In genomic region chr4:133497461-133498159, GRCm38 (mm10) we compare ENCODE assay signal across 9 mouse cellular contexts. TPM values are rescaled to one million over a fixed set of nuclear protein-coding genes. Genes with fewer than 3 reads are reported as not detected.
DNase-seq lines count a peak whose midpoint lies in the region; ATAC-seq and TF ChIP-seq lines count a peak whose summit lies in the region.
"Had no signal": no experiment of that assay in that cellular context is flagged by ENCODE, and none has a peak within 500 bp of the region (broad histone marks: within the 10 kb centered on the region; RNA-seq: fewer than 3 reads in every experiment).

No protein-coding gene starts in this region.

- no peak for TF ChIP-seq CTCF in heart, adult 2 months (IDR thresholded peaks at IDR 0.05)
- TF ChIP-seq CTCF in cerebellum, adult 2 months (IDR thresholded peaks at IDR 0.05; ENCODE audit: borderline replicate concordance, insufficient read depth, low read depth, low read length), result no peak
- no peak for TF ChIP-seq CTCF in stomach, postnatal 0 days (IDR thresholded peaks at IDR 0.05; ENCODE audit: low read depth)

- TF ChIP-seq EP300 in heart, adult 2 months (IDR thresholded peaks at IDR 0.05; ENCODE audit: insufficient read depth, low read depth, low read length), result no peak
- TF ChIP-seq EP300 in stomach, postnatal 0 days (optimal IDR thresholded peaks at IDR 0.05), result no peak

- H3K27ac ChIP-seq in heart, adult 2 months, result no peak overlapping the region
- peak overlapping the region; percentile 95 for H3K27ac ChIP-seq in cerebellum, adult 2 months (ENCODE audit: insufficient read depth, low read length)
- no peak overlapping the region for H3K27ac ChIP-seq in heart, embryonic 15.5 days
- H3K27ac ChIP-seq in liver, embryonic 12.5 days, result no peak overlapping the region
- 0 out of 2 replicates have a peak overlapping the region, but pooled peaks have one; percentile 35 for H3K27ac ChIP-seq in stomach, postnatal 0 days (replicated peaks)

- peaks cover 2% of the 10 kb centered on the region for H3K4me1 ChIP-seq in heart, adult 2 months (ENCODE audit: control insufficient read depth, insufficient read depth, low read length)
- H3K4me1 ChIP-seq in cerebellum, adult 2 months (ENCODE audit: control insufficient read depth, insufficient read depth, low read length), result peaks cover 9% of the 10 kb centered on the region
- H3K4me1 ChIP-seq in heart, embryonic 15.5 days (replicated peaks), result peaks cover 26% of the 10 kb centered on the region
- peaks cover 23% of the 10 kb centered on the region for H3K4me1 ChIP-seq in liver, embryonic 12.5 days
- peaks cover 3% of the 10 kb centered on the region; the same call in 1 of the 2 replicates for H3K4me1 ChIP-seq in stomach, postnatal 0 days (replicated peaks; ENCODE audit: control insufficient read depth, insufficient read depth)

- H3K79me2 ChIP-seq in heart, adult 2 months (replicated peaks; ENCODE audit: control insufficient read depth, insufficient read depth, low read length), result no peaks in the 10 kb centered on the region

- peaks cover 7% of the 10 kb centered on the region; the same call in 1 of the 2 replicates for H3K27me3 ChIP-seq in heart, adult 2 months (ENCODE audit: control insufficient read depth, insufficient read depth, low read length)
- H3K27me3 ChIP-seq in cerebellum, adult 2 months (ENCODE audit: control insufficient read depth, insufficient read depth, low read length), result no peaks in the 10 kb centered on the region
- peaks cover 81% of the 10 kb centered on the region for H3K27me3 ChIP-seq in heart, embryonic 15.5 days
- H3K27me3 ChIP-seq in liver, embryonic 12.5 days (replicated peaks), result peaks cover 98% of the 10 kb centered on the region
- peaks cover 8% of the 10 kb centered on the region for H3K27me3 ChIP-seq in stomach, postnatal 0 days (ENCODE audit: control insufficient read depth, insufficient read depth, low read length)

- peak overlapping the region; percentile 57 for H3K4me3 ChIP-seq in heart, adult 2 months
- H3K4me3 ChIP-seq in cerebellum, adult 2 months (replicated peaks; ENCODE audit: insufficient read depth, low read depth, low read length), result peak overlapping the region; percentile 92
- H3K4me3 ChIP-seq in heart, embryonic 15.5 days, result peak overlapping the region; percentile 64
- H3K4me3 ChIP-seq in liver, embryonic 12.5 days, result peak overlapping the region; percentile 51
- H3K4me3 ChIP-seq in stomach, postnatal 0 days (ENCODE audit: low read depth, low read length), result peak overlapping the region; percentile 58

- H3K4me2 ChIP-seq in heart, embryonic 15.5 days, result peak overlapping the region; percentile 100
- H3K4me2 ChIP-seq in liver, embryonic 12.5 days, result peak overlapping the region; percentile 76
- peak overlapping the region; percentile 97 for H3K4me2 ChIP-seq in stomach, postnatal 0 days (replicated peaks; ENCODE audit: low read depth)

- peak overlapping the region; percentile 64 for H3K9ac ChIP-seq in heart, adult 2 months (ENCODE audit: low read depth, low read length)
- peak overlapping the region; percentile 58 for H3K9ac ChIP-seq in heart, embryonic 15.5 days
- H3K9ac ChIP-seq in liver, embryonic 12.5 days, result peak overlapping the region; percentile 43; the same call in 1 of the 2 replicates
- H3K9ac ChIP-seq in stomach, postnatal 0 days (ENCODE audit: low read length), result peak overlapping the region; percentile 64

- ATAC-seq in heart, embryonic 15.5 days (replicated peaks; ENCODE audit: insufficient number of reproducible peaks, insufficient read depth, low FRiP score, low read depth), result peak; percentile 33
- no peak for ATAC-seq in liver, embryonic 12.5 days
- ATAC-seq in stomach, postnatal 0 days (ENCODE audit: low FRiP score, low TSS enrichment), result peak; percentile 21; the same call in 1 of the 2 replicates

- peak; percentile 58 to 59 for DNase-seq in heart, adult 2 months
- no peak for DNase-seq in heart, adult 9 months (ENCODE audit: low spot score in 2 of 2)
- peak; percentile 39 for DNase-seq in CD4-positive helper T cell, adult 2 months (ENCODE audit: low read depth, low spot score)
- peak; percentile 60 to 73 for DNase-seq in cerebellum, adult 2 months
- DNase-seq in stomach, postnatal 0 days (ENCODE audit: low spot score), result no peak
- no peak for DNase-seq in right cerebral cortex, postnatal 10 days (ENCODE audit: low spot score in 2 of 2)

- no peaks in the 10 kb centered on the region for H3K9me3 ChIP-seq in heart, embryonic 15.5 days (replicated peaks)
- no peaks in the 10 kb centered on the region for H3K9me3 ChIP-seq in liver, embryonic 12.5 days (replicated peaks)
- H3K9me3 ChIP-seq in stomach, postnatal 0 days (ENCODE audit: control insufficient read depth, low read length), result no peaks in the 10 kb centered on the region

- 1% methylated on average over 67 of the region's 70 CpGs for WGBS in heart, adult 2 months
- 1% methylated on average over 70 of the region's 70 CpGs for WGBS in cerebellum, adult 2 months
- WGBS in heart, embryonic 15.5 days, result under 1% methylated on average over 62 of the region's 70 CpGs
- 2% methylated on average over 48 of the region's 70 CpGs for WGBS in liver, embryonic 12.5 days (ENCODE audit: insufficient replicate concordance)
- 3% methylated on average over 44 of the region's 70 CpGs for WGBS in stomach, postnatal 0 days

- no peaks in the 10 kb centered on the region for H3K36me3 ChIP-seq in heart, adult 2 months (ENCODE audit: control insufficient read depth, insufficient read depth, low read length)
- H3K36me3 ChIP-seq in heart, embryonic 15.5 days, result no peaks in the 10 kb centered on the region
- H3K36me3 ChIP-seq in liver, embryonic 12.5 days, result no peaks in the 10 kb centered on the region
- no peaks in the 10 kb centered on the region for H3K36me3 ChIP-seq in stomach, postnatal 0 days (ENCODE audit: control insufficient read depth, insufficient read depth, low read length)

- intact Hi-C loops in heart, adult 2 months (cut with DNase I), result loop anchor here (5.0 kb wide), 1 partner anchor 40 kb away; no protein-coding TSS in a partner anchor

- no peak for TF ChIP-seq POLR2A in heart, adult 2 months (IDR thresholded peaks at IDR 0.05; ENCODE audit: insufficient read depth, low read depth, low read length)
- no peak for TF ChIP-seq POLR2A in cerebellum, adult 2 months (IDR thresholded peaks at IDR 0.05; ENCODE audit: borderline replicate concordance, insufficient read depth, low read length)

RNA-seq across cellular contexts. Expression of gene Trnp1, which starts 0.7 kb away (rescaled TPM):
- total RNA-seq in heart, adult 2 months (2021), result 1 to 10 TPM; 2.0 to 2.1 TPM
- polyA plus RNA-seq in heart, adult 2 months (2012; rRNA removed), result 2.3 and 2.4 TPM in 2 replicates
- polyA plus RNA-seq in cerebellum, adult 2 months (2012; rRNA removed), result 153 and 162 TPM in 2 replicates
- 1.3 and 1.4 TPM in 2 replicates for polyA plus RNA-seq in heart, embryonic 15.5 days (2015; fragmentation: Nextera tagmentation; extraction: Ambion mirVana)
- 0.14 and 0.27 TPM in 2 replicates for polyA plus RNA-seq in liver, embryonic 12.5 days (2016; fragmentation: Nextera tagmentation; extraction: Ambion mirVana)
- polyA plus RNA-seq in stomach, postnatal 0 days (2015; fragmentation: Nextera tagmentation; extraction: Ambion mirVana), result 4.0 and 4.4 TPM in 2 replicates

RNA-seq across cellular contexts. Expression of gene Tent5b, which starts 17.7 kb away (rescaled TPM):
- 1 to 10 TPM; 2.0 to 2.3 TPM for total RNA-seq in heart, adult 2 months (2021)
- 1.4 and 1.9 TPM in 2 replicates for polyA plus RNA-seq in heart, adult 2 months (2012; rRNA removed)
- 0.21 and 0.26 TPM in 2 replicates for polyA plus RNA-seq in cerebellum, adult 2 months (2012; rRNA removed)
- 0.83 and 1.2 TPM in 2 replicates for polyA plus RNA-seq in heart, embryonic 15.5 days (2015; fragmentation: Nextera tagmentation; extraction: Ambion mirVana)
- polyA plus RNA-seq in liver, embryonic 12.5 days (2016; fragmentation: Nextera tagmentation; extraction: Ambion mirVana), result 0.06 TPM in 1 of 2 replicates, not detected in the other
- polyA plus RNA-seq in stomach, postnatal 0 days (2015; fragmentation: Nextera tagmentation; extraction: Ambion mirVana), result 34.0 and 35.3 TPM in 2 replicates
- total RNA-seq: left cerebral cortex, postnatal 14 days had no signal

RNA-seq across cellular contexts. Expression of gene Kdf1, which starts 21.2 kb away (rescaled TPM):
- not detected for total RNA-seq in heart, adult 2 months (2021)
- 0.23 TPM in 1 of 2 replicates, not detected in the other for polyA plus RNA-seq in heart, adult 2 months (2012; rRNA removed)
- polyA plus RNA-seq in cerebellum, adult 2 months (2012; rRNA removed), result 0.10 TPM in 1 of 2 replicates, not detected in the other
- polyA plus RNA-seq in heart, embryonic 15.5 days (2015; fragmentation: Nextera tagmentation; extraction: Ambion mirVana), result 0.84 and 5.0 TPM in 2 replicates
- 0.26 and 0.44 TPM in 2 replicates for polyA plus RNA-seq in liver, embryonic 12.5 days (2016; fragmentation: Nextera tagmentation; extraction: Ambion mirVana)
- 29.2 and 34.2 TPM in 2 replicates for polyA plus RNA-seq in stomach, postnatal 0 days (2015; fragmentation: Nextera tagmentation; extraction: Ambion mirVana)
- total RNA-seq: left cerebral cortex, postnatal 14 days had no signal

RNA-seq across cellular contexts. Expression of gene Nudc, which starts 48.2 kb away (rescaled TPM):
- total RNA-seq in heart, adult 2 months (2021), result 10 to 100 TPM; 70.5 to 78.8 TPM
- 40.5 and 52.5 TPM in 2 replicates for polyA plus RNA-seq in heart, adult 2 months (2012; rRNA removed)
- polyA plus RNA-seq in cerebellum, adult 2 months (2012; rRNA removed), result 197 and 231 TPM in 2 replicates
- polyA plus RNA-seq in heart, embryonic 15.5 days (2015; fragmentation: Nextera tagmentation; extraction: Ambion mirVana), result 199 and 206 TPM in 2 replicates
- 285 and 299 TPM in 2 replicates for polyA plus RNA-seq in liver, embryonic 12.5 days (2016; fragmentation: Nextera tagmentation; extraction: Ambion mirVana)
- polyA plus RNA-seq in stomach, postnatal 0 days (2015; fragmentation: Nextera tagmentation; extraction: Ambion mirVana), result 122 and 125 TPM in 2 replicates

RNA-seq across cellular contexts. Expression of gene Nr0b2, which starts 55.6 kb away (rescaled TPM):
- total RNA-seq in heart, adult 2 months (2021), result 10 to 100 TPM; 13.1 to 14.5 TPM
- polyA plus RNA-seq in heart, adult 2 months (2012; rRNA removed), result 28.3 and 45.4 TPM in 2 replicates
- polyA plus RNA-seq in cerebellum, adult 2 months (2012; rRNA removed), result 2.1 and 2.6 TPM in 2 replicates
- polyA plus RNA-seq in heart, embryonic 15.5 days (2015; fragmentation: Nextera tagmentation; extraction: Ambion mirVana), result 13.4 and 16.0 TPM in 2 replicates
- 0.56 and 0.77 TPM in 2 replicates for polyA plus RNA-seq in liver, embryonic 12.5 days (2016; fragmentation: Nextera tagmentation; extraction: Ambion mirVana)
- 4.7 and 5.2 TPM in 2 replicates for polyA plus RNA-seq in stomach, postnatal 0 days (2015; fragmentation: Nextera tagmentation; extraction: Ambion mirVana)
- total RNA-seq: left cerebral cortex, postnatal 14 days had no signal

Comparison
In these comparisons a context has a peak if more than half of its experiments do, and no peak if none do; other contexts are left out.
1. DNase-seq: peak in heart, adult 2 months (2 of 2), CD4-positive helper T cell, adult 2 months (single experiment) and cerebellum, adult 2 months (2 of 2); none in heart, adult 9 months (0 of 2), stomach, postnatal 0 days (single experiment) and right cerebral cortex, postnatal 10 days (0 of 2).
2. H3K27ac ChIP-seq: peak in cerebellum, adult 2 months (single experiment) and stomach, postnatal 0 days (single experiment); none in heart, adult 2 months (single experiment), heart, embryonic 15.5 days (single experiment) and liver, embryonic 12.5 days (single experiment).
3. RNA of gene Trnp1, which starts 0.7 kb away (polyA plus RNA-seq): 153 to 162 TPM in cerebellum, adult 2 months; 4.0 to 4.4 TPM in stomach, postnatal 0 days, 2.3 to 2.4 TPM in heart, adult 2 months, 1.3 to 1.4 TPM in heart, embryonic 15.5 days and 0.14 to 0.27 TPM in liver, embryonic 12.5 days; every median in the first group is over 10 times any median in the second.
4. RNA of gene Tent5b, which starts 17.7 kb away (polyA plus RNA-seq): 34.0 to 35.3 TPM in stomach, postnatal 0 days; 1.4 to 1.9 TPM in heart, adult 2 months, 0.83 to 1.2 TPM in heart, embryonic 15.5 days, 0.21 to 0.26 TPM in cerebellum, adult 2 months and 0.06 TPM in liver, embryonic 12.5 days; every median in the first group is over 10 times any median in the second.
5. Peak in every context shown above with its lines, with median percentiles within 50 percentile points of each other: H3K4me3 ChIP-seq, H3K9ac ChIP-seq and H3K4me2 ChIP-seq.